Mouse (Mus musculus) neutrophil, adult 5-6 weeks (primary cell): Measurements from ENCODE around the gene Acad11. TPM values are rescaled to one million over a fixed set of nuclear protein-coding genes. Genes with fewer than 3 reads are reported as not detected.

ENCODE experiments used
- total RNA-seq: library from RNA; stranded (forward); fragments of 200-1000 nt; gene quantifications from 2 replicates; pipeline ENCODE4 v1.2.3, GENCODE M21; 2017

The Acad11 gene
- total RNA-seq, 1 experiment from 2014 or later, result 13.6 TPM

Other genes with a start within 250 kb of the Acad11 start
- 3.6 TPM in 2 replicates for gene Nphp3, start 60.8 kb upstream of the Acad11 start, total RNA-seq
- not detected in 2 replicates for gene Gm28305, start 22.7 kb upstream of the Acad11 start, total RNA-seq
- 35.7 and 36.0 TPM in 2 replicates for gene Uba5, start 243 bp upstream of the Acad11 start, total RNA-seq
- gene Ackr4, start 63.6 kb downstream of the Acad11 start, total RNA-seq, result 0.23 TPM in 1 of 2 replicates, not detected in the other
- gene Dnajc13, start 199.6 kb downstream of the Acad11 start, total RNA-seq, result 51.9 and 70.0 TPM in 2 replicates